Mouse (Mus musculus) midbrain, postnatal 0 days (tissue): ENCODE measurements around the gene Sertad3. TPM values are rescaled to one million over a fixed set of nuclear protein-coding genes. Genes with fewer than 3 reads are reported as not detected.
A peak's percentile ranks its signal among the peaks of the same experiment; 100 is the strongest.

Experiments
- ATAC-seq: fragments of 200-750 bp; cut with Nextera tagmentation; 2 replicates; pipeline ENCODE4 v1.8.0; 2017; ENCODE audit warnings: moderate number of reproducible peaks, mild to moderate bottlenecking, moderate TSS enrichment, moderate library complexity; ENCODE audit not compliant: low FRiP score
- DNase-seq: peaks from one replicate; pipeline ENCODE4 v3.0.0-alpha.2; 2015; ENCODE audit warnings: low spot score
- H3K27ac ChIP-seq: fragments of 300-500 bp; sonication (generic); 2 replicates; pipeline ENCODE4 v1.5.1; 2014; ENCODE audit warnings: low read depth, mild to moderate bottlenecking, low read length, mixed read lengths
- H3K27me3 ChIP-seq: fragments of 300-500 bp; sonication (generic); 2 replicates; pipeline ENCODE4 v1.6.1; 2014; ENCODE audit warnings: low read length, control low read depth, mixed read lengths; ENCODE audit not compliant: insufficient read depth
- H3K36me3 ChIP-seq: fragments of 300-500 bp; sonication (generic); 2 replicates; pipeline ENCODE4 v1.6.1; 2014; ENCODE audit warnings: low read length, control low read depth, mixed read lengths; ENCODE audit not compliant: insufficient read depth
- H3K4me1 ChIP-seq: fragments of 300-500 bp; sonication (generic); 2 replicates; pipeline ENCODE4 v1.6.1; 2014; ENCODE audit warnings: mild to moderate bottlenecking, control low read depth, antibody characterized with exemption, low read length, mixed read lengths; ENCODE audit not compliant: insufficient read depth
- H3K4me2 ChIP-seq: fragments of 300-500 bp; sonication (generic); 2 replicates; pipeline ENCODE4 v1.6.1; 2014; ENCODE audit warnings: low read depth, mild to moderate bottlenecking, low read length, mixed read lengths; ENCODE audit not compliant: poor library complexity, severe bottlenecking
- H3K4me3 ChIP-seq: fragments of 300-500 bp; sonication (generic); 2 replicates; pipeline ENCODE4 v1.5.1; 2014; ENCODE audit warnings: low read depth, mild to moderate bottlenecking, low read length, moderate library complexity
- H3K9ac ChIP-seq: fragments of 300-500 bp; sonication (generic); replicated peaks from 2 replicates; pipeline ENCODE4 v1.6.1; 2014; ENCODE audit warnings: mild to moderate bottlenecking, low read length, moderate library complexity, mixed read lengths; ENCODE audit not compliant: poor library complexity, severe bottlenecking
- H3K9me3 ChIP-seq: fragments of 300-500 bp; sonication (generic); 2 replicates; pipeline ENCODE4 v1.6.1; 2016; ENCODE audit warnings: low read length, control low read depth
- CTCF ChIP-seq: IDR thresholded peaks from 2 replicates; pipeline ENCODE4 v1.5.1; 2016; ENCODE audit warnings: antibody characterized with exemption, mild to moderate bottlenecking
- WGBS: fragments of 180-500 bp; shearing (Covaris S2); extraction: QIAGEN DNeasy Blood & Tissue Kit; methylation state at CpG from one replicate; pipeline ENCODE4 v1.1.7; 2014; 5-methylcytosine and 5-hydroxymethylcytosine counted together
- polyA plus RNA-seq: library from polyadenylated mRNA; unstranded; fragments of >200 nt; fragmentation: Nextera tagmentation; extraction: Ambion mirVana; gene quantifications from 2 replicates; pipeline ENCODE4 v1.2.1, GENCODE M21; 2015
- total RNA-seq: library from RNA; depleted of rRNA; stranded (reverse); fragments of >200 nt; gene quantifications from 2 replicates; pipeline ENCODE4 v1.2.3, GENCODE M21; 2014; rRNA removed

The Sertad3 gene
- total and polyA plus RNA-seq, 2 experiments from 2014 or later, result 4.3 to 5.0 TPM

- Histone ChIP-seq H3K4me2 (no peak overlapping the region), H3K9ac (no peak overlapping the region), H3K4me1 (no peaks in the 10 kb centered on the region), H3K27me3 (no peaks in the 10 kb centered on the region), H3K9me3 (no peaks in the 10 kb centered on the region), H3K4me3 (no peak overlapping the region), H3K36me3 (no peaks in the 10 kb centered on the region), H3K27ac (no peak overlapping the region)
- ATAC-seq, result no peak
- TF ChIP-seq CTCF, result peak; percentile 30
- no peak for DNase-seq
These were observed 46.5 kb downstream of the Sertad3 start for GRCm38 (mm10) chr7:27520104-27520503.

DNA sequence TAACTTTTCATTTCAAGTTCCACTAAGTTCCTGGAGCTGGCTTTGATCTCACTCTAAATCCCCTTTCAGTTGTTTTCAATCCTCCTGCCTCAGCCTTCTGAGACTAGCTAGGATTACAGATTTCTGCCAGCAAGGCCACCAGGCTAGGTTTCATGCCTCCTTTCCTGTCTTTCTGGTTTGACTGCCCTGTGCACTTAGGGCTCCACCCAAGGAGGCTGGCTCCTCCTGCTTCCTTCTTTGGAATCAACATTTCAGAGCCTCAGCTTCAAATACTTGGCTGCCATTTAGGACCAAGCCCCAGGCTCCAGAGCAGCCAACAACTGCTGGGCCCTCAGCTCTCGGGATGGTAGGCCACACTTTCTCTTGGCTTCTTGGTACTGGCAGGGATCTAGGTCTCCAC lies 47.0 kb downstream of the Sertad3 start:
- Histone ChIP-seq H3K36me3 (no peaks in the 10 kb centered on the region), H3K27me3 (no peaks in the 10 kb centered on the region), H3K4me3 (no peak overlapping the region), H3K9me3 (no peaks in the 10 kb centered on the region), H3K4me1 (no peaks in the 10 kb centered on the region), H3K27ac (no peak overlapping the region), H3K4me2 (no peak overlapping the region), H3K9ac (no peak overlapping the region)
- no peak for ATAC-seq
- DNase-seq, result no peak
- no peak for TF ChIP-seq CTCF
- WGBS, result 70% methylated on average over 1 of the region's 1 CpGs

GRCm38 (mm10) chr7:27522967-27523366 lies 49.4 kb downstream of the Sertad3 start, which contains the start of gene Hipk4:
TSS of gene Hipk4 (plus strand) at chr7:27523267.
- Histone ChIP-seq H3K9ac (no peak within 1 kb of the TSS), H3K9me3 (no peaks in the 10 kb centered on the region), H3K4me2 (no peak within 1 kb of the TSS), H3K27me3 (no peaks in the 10 kb centered on the region), H3K36me3 (no peaks in the 10 kb centered on the region), H3K4me1 (no peaks in the 10 kb centered on the region), H3K27ac (no peak within 1 kb of the TSS), H3K4me3 (no peak within 1 kb of the TSS)
- WGBS, result 48% methylated on average over 5 of the region's 5 CpGs
- TF ChIP-seq CTCF, result no peak
- DNase-seq (no peak), ATAC-seq (no peak)

GRCm38 (mm10) chr7:27523805-27524204 lies 50.2 kb downstream of the Sertad3 start:
- Histone ChIP-seq H3K4me2 (no peak overlapping the region), H3K36me3 (peaks cover 3% of the 10 kb centered on the region; the same call in 1 of the 2 replicates), H3K9ac (no peak overlapping the region), H3K4me3 (no peak overlapping the region), H3K9me3 (no peaks in the 10 kb centered on the region), H3K4me1 (no peaks in the 10 kb centered on the region), H3K27me3 (no peaks in the 10 kb centered on the region), H3K27ac (no peak overlapping the region)
- TF ChIP-seq CTCF, result no peak
- no peak for DNase-seq
- WGBS, result 97% methylated on average over 13 of the region's 13 CpGs
- ATAC-seq, result no peak

- DNase-seq (peak; percentile 90), ATAC-seq (peak; percentile 75)
- Histone ChIP-seq H3K36me3 (peaks cover 13% of the 10 kb centered on the region), H3K4me3 (no peak overlapping the region), H3K4me2 (no peak overlapping the region), H3K9ac (no peak overlapping the region), H3K9me3 (no peaks in the 10 kb centered on the region), H3K27ac (0 out of 2 replicates have a peak overlapping the region, but pooled peaks have one; percentile 38), H3K4me1 (no peaks in the 10 kb centered on the region), H3K27me3 (no peaks in the 10 kb centered on the region)
- 19% methylated on average over 10 of the region's 10 CpGs for WGBS
- TF ChIP-seq CTCF, result peak; percentile 98
These were observed 52.7 kb downstream of the Sertad3 start for GRCm38 (mm10) chr7:27526039-27526827.

Other genes with a start within 250 kb of the Sertad3 start
- gene Itpkc, start 245.1 kb upstream of the Sertad3 start, total RNA-seq, result 15.3 and 17.3 TPM in 2 replicates
- gene Itpkc, start 245.1 kb upstream of the Sertad3 start, polyA plus RNA-seq, result 4.7 and 5.4 TPM in 2 replicates
- 24.8 and 26.0 TPM in 2 replicates for gene Coq8b, start 240.7 kb upstream of the Sertad3 start, total RNA-seq
- gene Coq8b, start 240.7 kb upstream of the Sertad3 start, polyA plus RNA-seq, result 15.1 and 16.7 TPM in 2 replicates
- 111 and 147 TPM in 2 replicates for gene Numbl, start 215.3 kb upstream of the Sertad3 start, total RNA-seq
- 59.8 and 60.9 TPM in 2 replicates for gene Numbl, start 215.3 kb upstream of the Sertad3 start, polyA plus RNA-seq
- 25.3 and 44.3 TPM in 2 replicates for gene Ltbp4, start 136.1 kb upstream of the Sertad3 start, total RNA-seq
- 13.6 and 16.0 TPM in 2 replicates for gene Ltbp4, start 136.1 kb upstream of the Sertad3 start, polyA plus RNA-seq
- gene Shkbp1, start 117.7 kb upstream of the Sertad3 start, total RNA-seq, result 36.3 and 42.7 TPM in 2 replicates
- gene Shkbp1, start 117.7 kb upstream of the Sertad3 start, polyA plus RNA-seq, result 24.1 and 25.1 TPM in 2 replicates
- gene Gm20479, start 116.3 kb upstream of the Sertad3 start, total RNA-seq, result not detected in 2 replicates
- gene Gm20479, start 116.3 kb upstream of the Sertad3 start, polyA plus RNA-seq, result not detected in 2 replicates
- gene Sptbn4, start 26.1 kb upstream of the Sertad3 start, total RNA-seq, result 27.1 and 36.3 TPM in 2 replicates
- gene Sptbn4, start 26.1 kb upstream of the Sertad3 start, polyA plus RNA-seq, result 3.4 and 4.0 TPM in 2 replicates
- 13.7 and 19.5 TPM in 2 replicates for gene Blvrb, start 25.8 kb upstream of the Sertad3 start, total RNA-seq
- gene Blvrb, start 25.8 kb upstream of the Sertad3 start, polyA plus RNA-seq, result 15.9 and 18.3 TPM in 2 replicates
- 9.3 and 10.5 TPM in 2 replicates for gene Sertad1, start 13.1 kb downstream of the Sertad3 start, total RNA-seq
- 6.9 and 7.3 TPM in 2 replicates for gene Sertad1, start 13.1 kb downstream of the Sertad3 start, polyA plus RNA-seq
- 3.2 and 3.4 TPM in 2 replicates for gene Prx, start 25.6 kb downstream of the Sertad3 start, total RNA-seq
- 1.5 and 1.9 TPM in 2 replicates for gene Prx, start 25.6 kb downstream of the Sertad3 start, polyA plus RNA-seq
- gene Hipk4, start 49.5 kb downstream of the Sertad3 start, total RNA-seq, result 0.66 and 1.8 TPM in 2 replicates
- 0.88 and 1.0 TPM in 2 replicates for gene Hipk4, start 49.5 kb downstream of the Sertad3 start, polyA plus RNA-seq
- 239 and 286 TPM in 2 replicates for gene Pld3, start 79.5 kb downstream of the Sertad3 start, total RNA-seq
- 275 and 319 TPM in 2 replicates for gene Pld3, start 79.5 kb downstream of the Sertad3 start, polyA plus RNA-seq
- gene 2310022A10Rik, start 79.5 kb downstream of the Sertad3 start, total RNA-seq, result 7.9 and 12.5 TPM in 2 replicates
- 29.1 and 31.0 TPM in 2 replicates for gene 2310022A10Rik, start 79.5 kb downstream of the Sertad3 start, polyA plus RNA-seq
- 42.8 and 46.7 TPM in 2 replicates for gene Akt2, start 117.8 kb downstream of the Sertad3 start, total RNA-seq
- 37.7 and 38.1 TPM in 2 replicates for gene Akt2, start 117.8 kb downstream of the Sertad3 start, polyA plus RNA-seq
- 111 and 114 TPM in 2 replicates for gene Ttc9b, start 180.1 kb downstream of the Sertad3 start, total RNA-seq
- 125 and 133 TPM in 2 replicates for gene Ttc9b, start 180.1 kb downstream of the Sertad3 start, polyA plus RNA-seq
- 150 and 165 TPM in 2 replicates for gene Map3k10, start 200.8 kb downstream of the Sertad3 start, total RNA-seq
- gene Map3k10, start 200.8 kb downstream of the Sertad3 start, polyA plus RNA-seq, result 24.4 and 24.5 TPM in 2 replicates
- gene Zfp607b, start 215.6 kb downstream of the Sertad3 start, total RNA-seq, result 6.5 and 10.4 TPM in 2 replicates
- 9.2 and 9.5 TPM in 2 replicates for gene Zfp607b, start 215.6 kb downstream of the Sertad3 start, polyA plus RNA-seq